Mouse (Mus musculus): ENCODE results near the gene Zfp605. TPM values are rescaled to one million over a fixed set of nuclear protein-coding genes. Genes with fewer than 3 reads are reported as not detected.
"Not testable (repeated sequence)": the region's sequence is repeated elsewhere in the genome, so short reads cannot be mapped to it uniquely, and the experiment has no call there.

Zfp605 gene
- polyA plus RNA-seq (2014; fragmentation: Nextera tagmentation; extraction: Ambion mirVana) = 3.3 and 3.8 TPM in 2 replicates

- WGBS = 1% methylated on average over 12 of the region's 12 CpGs
Observed at GRCm38 (mm10) chr5:110109991-110110441, at the start of gene Zfp605. Gene Zfp605 (plus strand): TSS chr5:110110092.

GRCm38 (mm10) chr5:110072413-110072812 lies 37.5 kb upstream of the Zfp605 start, which contains the start of gene Gm17655:
Gene Gm17655 (minus strand): TSS chr5:110072513.
- not testable (repeated sequence) for H3K36me3 ChIP-seq (ENCODE audit: insufficient read depth); H3K4me2 ChIP-seq; H3K27me3 ChIP-seq (ENCODE audit: insufficient read depth, low read length); H3K9ac ChIP-seq; H3K4me3 ChIP-seq (ENCODE audit: low read depth, low read length); ATAC-seq (ENCODE audit: insufficient read depth); H3K27ac ChIP-seq (ENCODE audit: low read depth); H3K4me1 ChIP-seq (ENCODE audit: insufficient read depth); DNase-seq
- H3K9me3 ChIP-seq (ENCODE audit: low read depth, low read length) = peaks cover 14% of the 10 kb centered on the region
- 80% methylated on average over 2 of the region's 2 CpGs for WGBS

More at GRCm38 (mm10) chr5:110109991-110110441, at the start of gene Zfp605:
- Histone ChIP-seq H3K9ac (peak within 1 kb of the TSS; percentile 63), H3K4me1 (ENCODE audit: insufficient read depth) (peaks cover 7% of the 10 kb centered on the region; the same call in 1 of the 2 replicates), H3K36me3 (ENCODE audit: insufficient read depth) (peaks cover 29% of the 10 kb centered on the region), H3K4me2 (peak within 1 kb of the TSS; percentile 78), H3K4me3 (ENCODE audit: low read depth, low read length) (peak within 1 kb of the TSS; percentile 58), H3K9me3 (ENCODE audit: low read depth, low read length) (peaks cover 5% of the 10 kb centered on the region; the same call in 1 of the 2 replicates), H3K27me3 (ENCODE audit: insufficient read depth, low read length) (no peaks in the 10 kb centered on the region), H3K27ac (ENCODE audit: low read depth) (peak within 1 kb of the TSS; percentile 76; the same call in 1 of the 2 replicates)
- DNase-seq = peak; percentile 89
- TF ChIP-seq CTCF (IDR thresholded peaks at IDR 0.05; ENCODE audit: low read depth) = 0 out of 2 replicates have a peak, but pooled peaks have one; percentile 3
- ATAC-seq (ENCODE audit: insufficient read depth) = peak; percentile 40

- Histone ChIP-seq H3K4me1 (ENCODE audit: insufficient read depth) (no peaks in the 10 kb centered on the region), H3K4me2 (no peak overlapping the region), H3K9me3 (ENCODE audit: low read depth, low read length) (peaks cover 21% of the 10 kb centered on the region), H3K36me3 (ENCODE audit: insufficient read depth) (0 out of 2 replicates have a peak, but pooled peaks cover 3% of the 10 kb centered on the region), H3K27ac (ENCODE audit: low read depth) (no peak overlapping the region), H3K27me3 (ENCODE audit: insufficient read depth, low read length) (no peaks in the 10 kb centered on the region), H3K4me3 (ENCODE audit: low read depth, low read length) (no peak overlapping the region), H3K9ac (no peak overlapping the region)
- DNase-seq = no peak
- ATAC-seq (ENCODE audit: insufficient read depth) = no peak
- WGBS = 78% methylated on average over 4 of the region's 4 CpGs
- no peak for TF ChIP-seq CTCF (IDR thresholded peaks at IDR 0.05; ENCODE audit: low read depth)
Observed at GRCm38 (mm10) chr5:110082961-110083360, 26.9 kb upstream of the Zfp605 start.

- Histone ChIP-seq H3K27me3 (ENCODE audit: insufficient read depth, low read length) (no peaks in the 10 kb centered on the region), H3K4me1 (ENCODE audit: insufficient read depth) (no peaks in the 10 kb centered on the region), H3K9me3 (ENCODE audit: low read depth, low read length) (peaks cover 1% of the 10 kb centered on the region; the same call in 1 of the 2 replicates), H3K4me3 (ENCODE audit: low read depth, low read length) (no peak overlapping the region), H3K4me2 (no peak overlapping the region), H3K36me3 (ENCODE audit: insufficient read depth) (no peaks in the 10 kb centered on the region), H3K9ac (no peak overlapping the region), H3K27ac (ENCODE audit: low read depth) (no peak overlapping the region)
- 28% methylated on average over 14 of the region's 14 CpGs for WGBS
- no peak; the same call in 1 of the 2 replicates for ATAC-seq (ENCODE audit: insufficient read depth)
- TF ChIP-seq CTCF (IDR thresholded peaks at IDR 0.05; ENCODE audit: low read depth) = no peak
- DNase-seq = no peak
Observed at GRCm38 (mm10) chr5:110086161-110086866, 23.6 kb upstream of the Zfp605 start.

GRCm38 (mm10) chr5:110091546-110091945 lies 18.3 kb upstream of the Zfp605 start:
- Histone ChIP-seq H3K36me3 (ENCODE audit: insufficient read depth) (no peaks in the 10 kb centered on the region), H3K4me2 (no peak overlapping the region), H3K4me3 (ENCODE audit: low read depth, low read length) (no peak overlapping the region), H3K27me3 (ENCODE audit: insufficient read depth, low read length) (no peaks in the 10 kb centered on the region), H3K4me1 (ENCODE audit: insufficient read depth) (no peaks in the 10 kb centered on the region), H3K27ac (ENCODE audit: low read depth) (no peak overlapping the region), H3K9me3 (ENCODE audit: low read depth, low read length) (no peaks in the 10 kb centered on the region), H3K9ac (no peak overlapping the region)
- no peak for TF ChIP-seq CTCF (IDR thresholded peaks at IDR 0.05; ENCODE audit: low read depth)
- WGBS = 51% methylated on average over 2 of the region's 2 CpGs
- ATAC-seq (ENCODE audit: insufficient read depth) = no peak
- DNase-seq = no peak

GRCm38 (mm10) chr5:110094030-110094846 lies 15.7 kb upstream of the Zfp605 start, which contains the start of gene Gm35315:
Gene Gm35315 (minus strand): TSS chr5:110094420.
- no peaks in the 10 kb centered on the region for H3K36me3 ChIP-seq (ENCODE audit: insufficient read depth)

More at GRCm38 (mm10) chr5:110094030-110094846, 15.7 kb upstream of the Zfp605 start, which contains the start of gene Gm35315:
- no peaks in the 10 kb centered on the region for H3K27me3 ChIP-seq (ENCODE audit: insufficient read depth, low read length)
- H3K9me3 ChIP-seq (ENCODE audit: low read depth, low read length) = no peaks in the 10 kb centered on the region
- TF ChIP-seq CTCF (IDR thresholded peaks at IDR 0.05; ENCODE audit: low read depth) = no peak
- H3K4me2 ChIP-seq = peak within 1 kb of the TSS; percentile 73
- H3K4me1 ChIP-seq (ENCODE audit: insufficient read depth) = no peaks in the 10 kb centered on the region
- H3K4me3 ChIP-seq (ENCODE audit: low read depth, low read length) = peak within 1 kb of the TSS; percentile 48
- peak within 1 kb of the TSS; percentile 48 for H3K9ac ChIP-seq
- peak; percentile 95 for DNase-seq
- ATAC-seq (ENCODE audit: insufficient read depth) = peak; percentile 97
- 2% methylated on average over 25 of the region's 25 CpGs for WGBS
- H3K27ac ChIP-seq (ENCODE audit: low read depth) = peak within 1 kb of the TSS; percentile 80
